Mouse (Mus musculus) bone marrow macrophage, adult 2 months (primary cell): ENCODE data around the gene Chd6.

Experiments
- CTCF ChIP-seq: IDR thresholded peaks from 2 replicates; pipeline ENCODE4 v1.5.1; 2012; ENCODE audit warnings: low read depth, mild to moderate bottlenecking, low read length, moderate library complexity
- POLR2A ChIP-seq: IDR thresholded peaks from 2 replicates; pipeline ENCODE4 v1.6.1; 2012; ENCODE audit warnings: mild to moderate bottlenecking, low read depth, low read length, borderline replicate concordance

DNA sequence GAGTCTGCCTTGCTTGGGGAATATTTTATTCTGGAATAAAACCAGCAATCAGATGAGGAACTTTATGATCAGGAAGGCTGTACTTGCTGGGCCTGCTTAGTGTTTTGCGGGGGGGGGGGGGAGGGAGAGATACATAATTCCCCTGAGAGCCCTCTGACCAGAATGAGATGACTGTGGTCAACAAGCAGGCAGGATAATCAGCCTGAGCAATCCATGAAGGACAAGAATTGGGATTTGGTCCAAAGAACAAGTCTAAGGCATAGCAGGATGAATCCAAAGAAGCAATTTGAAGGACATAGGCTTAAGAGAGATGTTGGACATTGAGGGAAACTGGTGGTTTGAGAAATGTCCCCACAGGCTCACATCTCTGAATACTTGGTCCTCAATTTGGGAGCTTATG is 130.2 kb downstream of the Chd6 start:
- no peak for TF ChIP-seq POLR2A
- TF ChIP-seq CTCF = no peak
